Mouse (Mus musculus) lung, postnatal 0 days (tissue): ENCODE measurements around the gene Rora. TPM values are rescaled to one million over a fixed set of nuclear protein-coding genes. Genes with fewer than 3 reads are reported as not detected.

Source experiments
- ATAC-seq: fragments of 200-750 bp; cut with Nextera tagmentation; 2 replicates; pipeline ENCODE4 v1.8.0; 2017; ENCODE audit warnings: moderate library complexity
- DNase-seq: peaks from one replicate; pipeline ENCODE4 v3.0.0-alpha.2; 2016; ENCODE audit warnings: low spot score
- H3K27ac ChIP-seq: fragments of 300-500 bp; sonication (generic); 2 replicates; pipeline ENCODE4 v1.5.1; 2014; ENCODE audit warnings: antibody characterized with exemption, mild to moderate bottlenecking, low read length, mixed read lengths
- H3K27me3 ChIP-seq: fragments of 300-500 bp; sonication (generic); replicated peaks from 2 replicates; pipeline ENCODE4 v1.6.1; 2014; ENCODE audit warnings: low read length, mixed read lengths; ENCODE audit not compliant: insufficient read depth
- H3K36me3 ChIP-seq: fragments of 300-500 bp; sonication (generic); 2 replicates; pipeline ENCODE4 v1.6.1; 2014; ENCODE audit warnings: low read length, mixed read lengths; ENCODE audit not compliant: insufficient read depth
- H3K4me1 ChIP-seq: fragments of 300-500 bp; sonication (generic); 2 replicates; pipeline ENCODE4 v1.6.1; 2014; ENCODE audit warnings: antibody characterized with exemption, low read depth, low read length, mixed read lengths; ENCODE audit not compliant: insufficient read depth
- H3K4me2 ChIP-seq: fragments of 300-500 bp; sonication (generic); replicated peaks from 2 replicates; pipeline ENCODE4 v1.6.1; 2014; ENCODE audit warnings: low read depth, mild to moderate bottlenecking, low read length, moderate library complexity, mixed read lengths
- H3K4me3 ChIP-seq: fragments of 300-500 bp; sonication (generic); 2 replicates; pipeline ENCODE4 v1.5.1; 2014; ENCODE audit warnings: low read depth, low read length
- H3K9ac ChIP-seq: fragments of 300-500 bp; sonication (generic); replicated peaks from 2 replicates; pipeline ENCODE4 v1.6.1; 2014; ENCODE audit warnings: low read depth, mild to moderate bottlenecking
- H3K9me3 ChIP-seq: fragments of 300-500 bp; sonication (generic); 2 replicates; pipeline ENCODE4 v1.6.1; 2016; ENCODE audit warnings: low read length, mixed read lengths
- CTCF ChIP-seq: IDR thresholded peaks from 2 replicates; pipeline ENCODE4 v1.5.1; 2016; ENCODE audit warnings: antibody characterized with exemption, mild to moderate bottlenecking
- EP300 ChIP-seq: IDR thresholded peaks from 2 replicates; pipeline ENCODE4 v1.6.1; 2016; ENCODE audit warnings: antibody characterized with exemption, mild to moderate bottlenecking, control low read depth
- WGBS: fragments of 180-500 bp; shearing (Covaris S2); extraction: QIAGEN DNeasy Blood & Tissue Kit; methylation state at CpG from one replicate; pipeline ENCODE4 v1.1.7; 2014; 5-methylcytosine and 5-hydroxymethylcytosine counted together
- polyA plus RNA-seq: library from polyadenylated mRNA; unstranded; fragments of >200 nt; fragmentation: Nextera tagmentation; extraction: Ambion mirVana; gene quantifications from 2 replicates; pipeline ENCODE4 v1.2.1, GENCODE M21; 2015

The Rora gene
- polyA plus RNA-seq, 1 experiment from 2014 or later, result 18.8 TPM

DNA sequence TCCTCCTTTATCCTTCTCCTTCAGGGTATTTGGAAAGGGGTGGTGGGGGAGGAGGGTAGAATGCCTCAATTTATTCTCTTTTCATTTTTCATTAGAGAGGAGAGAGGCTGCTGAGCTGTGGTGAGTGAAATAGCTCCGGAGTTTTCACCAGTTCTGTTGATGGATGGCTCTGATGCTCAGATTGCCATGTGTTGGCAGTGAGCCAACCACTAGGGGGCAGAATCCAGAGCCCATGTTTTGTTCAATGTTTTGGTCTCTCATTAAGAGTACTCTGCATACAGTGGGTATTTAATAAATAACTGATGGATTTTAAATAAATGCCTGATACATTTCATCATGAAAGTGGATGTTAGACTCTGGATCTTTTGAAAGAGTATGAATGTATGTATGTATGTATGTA lies 77.9 kb downstream of the Rora start:
- H3K27me3 ChIP-seq, result no peaks in the 10 kb centered on the region
- ATAC-seq (no peak), DNase-seq (no peak)
- TF ChIP-seq CTCF (peak; percentile 16), EP300 (no peak)
- H3K4me2 ChIP-seq, result no peak overlapping the region
- H3K4me1 ChIP-seq, result no peaks in the 10 kb centered on the region
- no peak overlapping the region for H3K27ac ChIP-seq
- WGBS, result 61% methylated on average over 1 of the region's 1 CpGs
- no peak overlapping the region for H3K4me3 ChIP-seq
- no peaks in the 10 kb centered on the region for H3K36me3 ChIP-seq
- no peak overlapping the region for H3K9ac ChIP-seq
- 0 out of 2 replicates have a peak, but pooled peaks cover 4% of the 10 kb centered on the region for H3K9me3 ChIP-seq

DNA sequence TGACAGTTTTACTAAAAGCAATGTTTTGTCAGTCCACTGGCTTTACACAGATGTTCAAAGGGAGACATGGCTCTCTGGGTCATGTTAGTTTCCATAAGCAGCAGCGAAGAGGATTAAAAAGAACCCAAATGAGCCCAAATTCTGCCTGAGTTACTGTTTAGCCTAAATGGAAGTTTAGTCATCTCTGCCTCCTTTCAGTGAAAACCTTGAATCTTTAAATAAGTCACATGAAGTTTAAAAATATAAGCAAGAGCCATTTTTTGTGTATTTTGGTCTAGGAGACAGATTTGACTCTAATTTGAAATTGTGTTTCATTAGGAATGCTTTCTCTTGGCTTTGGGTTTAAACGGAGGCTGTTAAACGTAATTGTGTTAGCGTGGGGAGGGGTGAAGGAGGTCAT lies 79.3 kb downstream of the Rora start:
- 0 out of 2 replicates have a peak, but pooled peaks cover 4% of the 10 kb centered on the region for H3K9me3 ChIP-seq
- H3K4me1 ChIP-seq, result no peaks in the 10 kb centered on the region
- H3K27ac ChIP-seq, result no peak overlapping the region
- no peak overlapping the region for H3K4me3 ChIP-seq
- no peak for DNase-seq
- WGBS, result 93% methylated on average over 4 of the region's 4 CpGs
- H3K36me3 ChIP-seq, result no peaks in the 10 kb centered on the region
- H3K4me2 ChIP-seq, result no peak overlapping the region
- no peak for TF ChIP-seq EP300
- no peak for TF ChIP-seq CTCF
- ATAC-seq, result no peak
- H3K9ac ChIP-seq, result no peak overlapping the region
- H3K27me3 ChIP-seq, result no peaks in the 10 kb centered on the region

- H3K4me1 ChIP-seq, result no peaks in the 10 kb centered on the region
- 0 out of 2 replicates have a peak, but pooled peaks cover 4% of the 10 kb centered on the region for H3K9me3 ChIP-seq
- DNase-seq, result no peak
- TF ChIP-seq CTCF (no peak), EP300 (no peak)
- H3K9ac ChIP-seq, result no peak overlapping the region
- H3K4me3 ChIP-seq, result no peak overlapping the region
- 78% methylated on average over 5 of the region's 5 CpGs for WGBS
- no peak for ATAC-seq
- no peak overlapping the region for H3K4me2 ChIP-seq
- H3K36me3 ChIP-seq, result no peaks in the 10 kb centered on the region
- no peaks in the 10 kb centered on the region for H3K27me3 ChIP-seq
- H3K27ac ChIP-seq, result no peak overlapping the region
Observed at GRCm38 (mm10) chr9:68735886-68736285, 82.3 kb downstream of the Rora start.

- Histone ChIP-seq H3K9me3 (0 out of 2 replicates have a peak, but pooled peaks cover under 1% of the 10 kb centered on the region), H3K4me2 (no peak overlapping the region), H3K4me1 (no peaks in the 10 kb centered on the region), H3K27me3 (no peaks in the 10 kb centered on the region), H3K27ac (no peak overlapping the region), H3K36me3 (no peaks in the 10 kb centered on the region), H3K4me3 (no peak overlapping the region), H3K9ac (no peak overlapping the region)
- 86% methylated on average over 9 of the region's 9 CpGs for WGBS
- TF ChIP-seq EP300 (no peak), CTCF (no peak)
- DNase-seq (no peak), ATAC-seq (no peak)
Observed at GRCm38 (mm10) chr9:68737197-68737736, 83.7 kb downstream of the Rora start.

- Histone ChIP-seq H3K9me3 (no peaks in the 10 kb centered on the region), H3K27me3 (no peaks in the 10 kb centered on the region), H3K36me3 (no peaks in the 10 kb centered on the region), H3K27ac (no peak overlapping the region), H3K9ac (no peak overlapping the region), H3K4me3 (no peak overlapping the region), H3K4me2 (no peak overlapping the region), H3K4me1 (no peaks in the 10 kb centered on the region)
- WGBS, result 62% methylated on average over 11 of the region's 11 CpGs
- TF ChIP-seq EP300, result no peak
- no peak for TF ChIP-seq CTCF
- ATAC-seq (no peak), DNase-seq (no peak)
Observed at GRCm38 (mm10) chr9:68745931-68746646, 92.5 kb downstream of the Rora start.

DNA sequence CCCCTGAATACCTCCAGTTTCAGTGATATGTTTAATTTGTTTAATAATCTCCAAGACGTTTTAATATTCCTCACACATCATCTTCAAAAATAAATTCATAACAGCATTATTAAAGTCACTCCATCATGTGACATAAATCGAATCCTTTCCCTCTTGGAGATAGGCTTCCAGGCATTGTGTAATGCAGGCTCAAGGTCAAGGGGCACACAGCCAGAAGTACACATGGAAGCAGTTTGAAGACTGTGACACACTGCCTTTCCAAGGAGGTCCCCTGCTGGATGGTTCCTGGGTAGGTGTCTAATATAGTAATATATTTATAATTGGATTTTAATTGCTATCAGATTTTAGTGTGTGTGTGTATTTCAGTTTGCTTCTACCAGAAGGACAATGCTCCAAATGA lies 103.4 kb downstream of the Rora start:
- H3K9me3 ChIP-seq, result no peaks in the 10 kb centered on the region
- peak; percentile 42 for DNase-seq
- TF ChIP-seq EP300 (no peak), CTCF (peak; percentile 30)
- H3K4me3 ChIP-seq, result no peak overlapping the region
- WGBS, result 28% methylated on average over 2 of the region's 2 CpGs
- no peak for ATAC-seq
- no peaks in the 10 kb centered on the region for H3K4me1 ChIP-seq
- no peak overlapping the region for H3K4me2 ChIP-seq
- H3K27me3 ChIP-seq, result no peaks in the 10 kb centered on the region
- no peak overlapping the region for H3K9ac ChIP-seq
- H3K36me3 ChIP-seq, result no peaks in the 10 kb centered on the region
- no peak overlapping the region for H3K27ac ChIP-seq
